Mouse (Mus musculus) liver, adult 2 months (tissue): ENCODE measurements around the gene Ipp.

Experiments
- CTCF ChIP-seq: fragments of 200-500 bp; IDR thresholded peaks from 2 replicates; pipeline ENCODE4 v1.5.1; 2011; ENCODE audit warnings: low read depth, low read length, control low read depth
- POLR2A ChIP-seq: fragments of 200-500 bp; IDR thresholded peaks from 2 replicates; pipeline ENCODE4 v1.6.1; 2011; ENCODE audit warnings: low read length, control low read depth; ENCODE audit not compliant: insufficient read depth; ENCODE audit errors: extremely low read depth

DNA sequence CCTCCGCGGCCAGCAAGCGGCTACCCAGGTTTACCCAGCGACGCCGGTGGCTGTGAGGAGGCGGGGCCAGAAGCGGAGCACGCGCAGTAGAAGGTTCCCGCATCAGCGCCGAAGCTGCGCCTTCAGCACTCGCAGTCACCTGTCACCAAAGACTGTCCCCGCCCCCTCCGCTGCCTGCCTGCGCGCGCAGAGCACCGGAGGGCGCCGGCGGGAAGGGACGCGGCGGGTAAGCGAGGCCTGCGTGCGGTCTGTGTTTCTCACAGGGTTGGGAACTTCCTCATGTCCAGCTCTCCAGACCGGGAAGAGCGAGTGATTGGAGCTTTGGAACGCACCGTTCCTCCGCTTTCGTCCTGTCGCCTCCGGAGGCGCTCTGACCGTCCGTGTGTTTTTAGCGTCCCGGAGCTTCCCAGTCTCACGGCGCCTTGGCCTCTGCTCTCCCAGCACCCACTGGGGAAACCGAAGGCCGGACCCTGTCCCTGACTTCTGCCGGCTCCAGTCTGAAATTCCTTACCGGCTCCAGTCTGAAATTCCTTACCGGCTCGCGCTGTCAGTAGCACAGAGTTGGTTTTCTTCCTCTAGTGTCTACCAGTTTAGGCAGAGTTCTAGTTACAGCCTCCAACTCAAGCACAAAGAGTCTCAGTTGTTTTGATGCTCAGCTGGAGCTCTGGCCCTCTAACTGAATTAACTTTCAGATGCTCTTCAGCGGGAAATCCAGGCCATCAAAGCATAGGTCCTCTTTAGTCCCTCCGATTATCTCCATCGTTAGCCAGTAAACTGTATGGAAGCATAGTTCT is at the start of gene Ipp:
- peak; percentile 36 for TF ChIP-seq CTCF
- TF ChIP-seq POLR2A = peak; percentile 85
